Mouse (Mus musculus) thymus, adult 2 months (tissue): ENCODE data around the gene Ecpas.

ENCODE experiments used
- CTCF ChIP-seq: fragments of 200-500 bp; IDR thresholded peaks from 2 replicates; pipeline ENCODE4 v1.5.1; 2012; ENCODE audit warnings: mild to moderate bottlenecking, control low read depth, low read length, moderate library complexity, borderline replicate concordance; ENCODE audit not compliant: control insufficient read depth, poor library complexity, insufficient read depth; ENCODE audit errors: extremely low read depth
- POLR2A ChIP-seq: fragments of 200-500 bp; IDR thresholded peaks from 2 replicates; pipeline ENCODE4 v1.6.1; 2012; ENCODE audit warnings: mild to moderate bottlenecking, low read length, control low read depth, moderate library complexity; ENCODE audit not compliant: control insufficient read depth, poor library complexity, insufficient read depth; ENCODE audit errors: extremely low read depth

DNA sequence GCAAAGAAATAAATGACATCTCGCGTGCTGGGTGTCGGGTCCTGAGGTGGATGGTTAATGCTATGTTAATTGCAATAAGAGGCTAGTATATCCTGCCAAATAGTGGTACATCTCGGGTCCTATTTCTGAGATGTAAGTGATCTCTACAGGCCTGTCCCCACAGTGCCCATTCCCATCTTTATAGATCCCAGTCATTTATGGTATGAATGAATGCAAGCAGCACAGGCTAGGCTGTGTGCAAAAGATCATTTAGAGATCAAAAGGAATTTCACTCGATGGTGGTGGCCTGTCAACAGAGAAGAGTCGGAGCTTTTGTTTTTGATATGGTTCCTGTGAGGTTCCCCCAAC lies 31.6 kb upstream of the Ecpas start:
- TF ChIP-seq CTCF (no peak), POLR2A (no peak)
